Mouse (Mus musculus): ENCODE measurements around the gene Gbx1. TPM values are rescaled to one million over a fixed set of nuclear protein-coding genes. Genes with fewer than 3 reads are reported as not detected.

Gbx1 gene
- polyA plus RNA-seq (2015; fragmentation: Nextera tagmentation; extraction: Ambion mirVana), result 0.07 TPM in 1 of 2 replicates, not detected in the other

GRCm38 (mm10) chr5:24526889-24527230 is at the start of gene Gbx1:
Gene Gbx1 (minus strand): TSS chr5:24527202.

GRCm38 (mm10) chr5:24556709-24557108 is 29.7 kb upstream of the Gbx1 start, which contains the start of gene 4931409K22Rik:
Gene 4931409K22Rik (minus strand): TSS chr5:24556809.

GRCm38 (mm10) chr5:24540387-24541143 is 13.6 kb upstream of the Gbx1 start, which contains the start of gene Asb10:
Gene Asb10 (minus strand): TSS chr5:24540978.

Other genes with a start within 250 kb of the Gbx1 start
- gene Kcnh2, start 175.6 kb downstream of the Gbx1 start, polyA plus RNA-seq (2015; fragmentation: Nextera tagmentation; extraction: Ambion mirVana), result 4.7 and 7.1 TPM in 2 replicates
- 2.3 and 2.8 TPM in 2 replicates for gene Nos3, start 162.4 kb downstream of the Gbx1 start, polyA plus RNA-seq (2015; fragmentation: Nextera tagmentation; extraction: Ambion mirVana)
- 1.0 and 1.3 TPM in 2 replicates for gene Atg9b, start 135.1 kb downstream of the Gbx1 start, polyA plus RNA-seq (2015; fragmentation: Nextera tagmentation; extraction: Ambion mirVana)
- gene Abcb8, start 133.5 kb downstream of the Gbx1 start, polyA plus RNA-seq (2015; fragmentation: Nextera tagmentation; extraction: Ambion mirVana), result 18.7 and 21.8 TPM in 2 replicates
- 0.13 TPM in 1 of 2 replicates, not detected in the other for gene Asic3, start 113.8 kb downstream of the Gbx1 start, polyA plus RNA-seq (2015; fragmentation: Nextera tagmentation; extraction: Ambion mirVana)
- gene Cdk5, start 103.7 kb downstream of the Gbx1 start, polyA plus RNA-seq (2015; fragmentation: Nextera tagmentation; extraction: Ambion mirVana), result 28.3 and 30.0 TPM in 2 replicates
- gene Slc4a2, start 103.4 kb downstream of the Gbx1 start, polyA plus RNA-seq (2015; fragmentation: Nextera tagmentation; extraction: Ambion mirVana), result 32.6 and 35.5 TPM in 2 replicates
- gene Fastk, start 81.9 kb downstream of the Gbx1 start, polyA plus RNA-seq (2015; fragmentation: Nextera tagmentation; extraction: Ambion mirVana), result 83.8 and 89.2 TPM in 2 replicates
- 12.5 and 14.3 TPM in 2 replicates for gene Tmub1, start 79.3 kb downstream of the Gbx1 start, polyA plus RNA-seq (2015; fragmentation: Nextera tagmentation; extraction: Ambion mirVana)
- 20.8 and 25.5 TPM in 2 replicates for gene Agap3, start 75.0 kb downstream of the Gbx1 start, polyA plus RNA-seq (2015; fragmentation: Nextera tagmentation; extraction: Ambion mirVana)
- 0.13 and 0.15 TPM in 2 replicates for gene Asb10, start 13.8 kb upstream of the Gbx1 start, polyA plus RNA-seq (2015; fragmentation: Nextera tagmentation; extraction: Ambion mirVana)
- gene 4931409K22Rik, start 29.6 kb upstream of the Gbx1 start, polyA plus RNA-seq (2015; fragmentation: Nextera tagmentation; extraction: Ambion mirVana), result not detected in 2 replicates
- 48.3 and 51.4 TPM in 2 replicates for gene Abcf2, start 50.3 kb upstream of the Gbx1 start, polyA plus RNA-seq (2015; fragmentation: Nextera tagmentation; extraction: Ambion mirVana)
- gene Chpf2, start 59.5 kb upstream of the Gbx1 start, polyA plus RNA-seq (2015; fragmentation: Nextera tagmentation; extraction: Ambion mirVana), result 22.6 and 22.9 TPM in 2 replicates
- gene Smarcd3, start 97.2 kb upstream of the Gbx1 start, polyA plus RNA-seq (2015; fragmentation: Nextera tagmentation; extraction: Ambion mirVana), result 30.0 and 39.1 TPM in 2 replicates
- gene Nub1, start 158.3 kb upstream of the Gbx1 start, polyA plus RNA-seq (2015; fragmentation: Nextera tagmentation; extraction: Ambion mirVana), result 24.7 and 26.9 TPM in 2 replicates
- 2.0 and 2.7 TPM in 2 replicates for gene Wdr86, start 203.5 kb upstream of the Gbx1 start, polyA plus RNA-seq (2015; fragmentation: Nextera tagmentation; extraction: Ambion mirVana)
- gene Crygn, start 230.8 kb upstream of the Gbx1 start, polyA plus RNA-seq (2015; fragmentation: Nextera tagmentation; extraction: Ambion mirVana), result 2.4 and 4.4 TPM in 2 replicates

All from urinary bladder, postnatal 0 days (tissue).